Mouse (Mus musculus) heart, embryonic 15.5 days (tissue): ENCODE results near the gene Pde4dip. TPM values are rescaled to one million over a fixed set of nuclear protein-coding genes. Genes with fewer than 3 reads are reported as not detected.

Experiments used
- ATAC-seq: fragments of 200-750 bp; cut with Nextera tagmentation; replicated peaks from 2 replicates; pipeline ENCODE4 v1.8.0; 2017; ENCODE audit warnings: low read depth, moderate TSS enrichment; ENCODE audit not compliant: insufficient number of reproducible peaks, insufficient read depth, low FRiP score
- H3K27ac ChIP-seq: fragments of 300-500 bp; sonication (generic); 2 replicates; pipeline ENCODE4 v1.5.1; 2015; ENCODE audit warnings: mild to moderate bottlenecking, inconsistent platforms
- H3K27me3 ChIP-seq: fragments of 300-500 bp; sonication (generic); 2 replicates; pipeline ENCODE4 v1.6.1; 2015; ENCODE audit warnings: inconsistent platforms
- H3K36me3 ChIP-seq: fragments of 300-500 bp; sonication (generic); 2 replicates; pipeline ENCODE4 v1.6.1; 2015; ENCODE audit warnings: mild to moderate bottlenecking, inconsistent platforms
- H3K4me1 ChIP-seq: fragments of 300-500 bp; sonication (generic); replicated peaks from 2 replicates; pipeline ENCODE4 v1.6.1; 2015; ENCODE audit warnings: inconsistent platforms
- H3K4me2 ChIP-seq: fragments of 300-500 bp; sonication (generic); 2 replicates; pipeline ENCODE4 v1.6.1; 2015; ENCODE audit warnings: inconsistent platforms, mild to moderate bottlenecking, moderate library complexity
- H3K4me3 ChIP-seq: fragments of 300-500 bp; sonication (generic); 2 replicates; pipeline ENCODE4 v1.5.1; 2015; ENCODE audit warnings: mild to moderate bottlenecking, inconsistent platforms
- H3K9ac ChIP-seq: fragments of 300-500 bp; sonication (generic); 2 replicates; pipeline ENCODE4 v1.6.1; 2015; ENCODE audit warnings: mild to moderate bottlenecking, inconsistent platforms
- H3K9me3 ChIP-seq: fragments of 300-500 bp; sonication (generic); replicated peaks from 2 replicates; pipeline ENCODE4 v1.6.1; 2016; ENCODE audit warnings: inconsistent platforms
- WGBS: fragments of 180-500 bp; shearing (Covaris S2); methylation state at CpG from one replicate; pipeline ENCODE4 v1.1.7; 2015; ENCODE audit warnings: mixed read lengths; 5-methylcytosine and 5-hydroxymethylcytosine counted together
- polyA plus RNA-seq: library from polyadenylated mRNA; unstranded; fragments of >200 nt; fragmentation: Nextera tagmentation; extraction: Ambion mirVana; gene quantifications from 2 replicates; pipeline ENCODE4 v1.2.1, GENCODE M21; 2015

Pde4dip gene
- polyA plus RNA-seq, 1 experiment from 2014 or later, result 99.0 TPM

- 1% methylated on average over 28 of the region's 28 CpGs for WGBS
- peak overlapping the region; percentile 96 for H3K27ac ChIP-seq
- peaks cover 22% of the 10 kb centered on the region for H3K4me1 ChIP-seq
- 0 out of 2 replicates have a peak, but pooled peaks have one; percentile 8 for ATAC-seq
- no peaks in the 10 kb centered on the region for H3K36me3 ChIP-seq
- H3K4me3 ChIP-seq, result peak overlapping the region; percentile 73
- peak overlapping the region; percentile 76 for H3K9ac ChIP-seq
- H3K27me3 ChIP-seq, result no peaks in the 10 kb centered on the region; the same call in 1 of the 2 replicates
- peak overlapping the region; percentile 80 for H3K4me2 ChIP-seq
- H3K9me3 ChIP-seq, result no peaks in the 10 kb centered on the region
Measured at GRCm38 (mm10) chr3:97867221-97868023, 21.1 kb downstream of the Pde4dip start.

- Histone ChIP-seq H3K4me1 (peaks cover 24% of the 10 kb centered on the region), H3K9ac (peak overlapping the region; percentile 76), H3K27me3 (no peaks in the 10 kb centered on the region; the same call in 1 of the 2 replicates), H3K36me3 (no peaks in the 10 kb centered on the region), H3K27ac (peak overlapping the region; percentile 96), H3K4me3 (peak overlapping the region; percentile 73), H3K9me3 (no peaks in the 10 kb centered on the region), H3K4me2 (peak overlapping the region; percentile 80)
- ATAC-seq, result no peak
- WGBS, result 60% methylated on average over 4 of the region's 4 CpGs
Measured at GRCm38 (mm10) chr3:97866696-97867095, 21.8 kb downstream of the Pde4dip start.

- no peak overlapping the region for H3K4me3 ChIP-seq
- H3K27ac ChIP-seq, result no peak overlapping the region
- no peaks in the 10 kb centered on the region for H3K27me3 ChIP-seq
- no peak overlapping the region for H3K4me2 ChIP-seq
- H3K4me1 ChIP-seq, result peaks cover 12% of the 10 kb centered on the region; the same call in 1 of the 2 replicates
- H3K36me3 ChIP-seq, result no peaks in the 10 kb centered on the region
- WGBS, result 91% methylated on average over 7 of the region's 7 CpGs
- no peak overlapping the region for H3K9ac ChIP-seq
- H3K9me3 ChIP-seq, result no peaks in the 10 kb centered on the region
- ATAC-seq, result no peak
Measured at GRCm38 (mm10) chr3:97860820-97861451, 27.6 kb downstream of the Pde4dip start.

- no peak overlapping the region for H3K4me2 ChIP-seq
- ATAC-seq, result no peak
- H3K4me3 ChIP-seq, result no peak overlapping the region
- no peak overlapping the region for H3K9ac ChIP-seq
- no peak overlapping the region for H3K27ac ChIP-seq
- H3K4me1 ChIP-seq, result peaks cover 5% of the 10 kb centered on the region; the same call in 1 of the 2 replicates
- H3K36me3 ChIP-seq, result no peaks in the 10 kb centered on the region
- 28% methylated on average over 1 of the region's 1 CpGs for WGBS
- no peaks in the 10 kb centered on the region for H3K27me3 ChIP-seq
- H3K9me3 ChIP-seq, result no peaks in the 10 kb centered on the region
Measured at GRCm38 (mm10) chr3:97859400-97859799, 29.1 kb downstream of the Pde4dip start.

- Histone ChIP-seq H3K9me3 (no peaks in the 10 kb centered on the region), H3K27ac (no peak overlapping the region), H3K4me3 (no peak overlapping the region), H3K36me3 (no peaks in the 10 kb centered on the region), H3K4me2 (no peak overlapping the region), H3K27me3 (no peaks in the 10 kb centered on the region), H3K9ac (no peak overlapping the region), H3K4me1 (0 out of 2 replicates have a peak, but pooled peaks cover 3% of the 10 kb centered on the region)
- WGBS, result 70% methylated on average over 9 of the region's 9 CpGs
- no peak for ATAC-seq
Measured at GRCm38 (mm10) chr3:97854575-97855384, 33.7 kb downstream of the Pde4dip start.

- ATAC-seq, result no peak
- WGBS, result 84% methylated on average over 2 of the region's 2 CpGs
Measured at GRCm38 (mm10) chr3:97851803-97852202, 36.7 kb downstream of the Pde4dip start.

GRCm38 (mm10) chr3:97847626-97848025 lies 40.9 kb downstream of the Pde4dip start:
- no peaks in the 10 kb centered on the region for H3K9me3 ChIP-seq
- H3K27ac ChIP-seq, result no peak overlapping the region
- H3K4me3 ChIP-seq, result no peak overlapping the region
- no peaks in the 10 kb centered on the region for H3K27me3 ChIP-seq
- no peak overlapping the region for H3K4me2 ChIP-seq
- no peaks in the 10 kb centered on the region for H3K36me3 ChIP-seq
- no peak overlapping the region for H3K9ac ChIP-seq
- ATAC-seq, result no peak
- WGBS, result 86% methylated on average over 3 of the region's 3 CpGs
- no peaks in the 10 kb centered on the region for H3K4me1 ChIP-seq

More at GRCm38 (mm10) chr3:97851803-97852202, 36.7 kb downstream of the Pde4dip start:
- Histone ChIP-seq H3K4me3 (no peak overlapping the region), H3K27ac (no peak overlapping the region), H3K9ac (no peak overlapping the region), H3K4me1 (no peaks in the 10 kb centered on the region), H3K9me3 (no peaks in the 10 kb centered on the region), H3K36me3 (no peaks in the 10 kb centered on the region), H3K4me2 (no peak overlapping the region), H3K27me3 (no peaks in the 10 kb centered on the region)

GRCm38 (mm10) chr3:97846448-97846847 lies 42.1 kb downstream of the Pde4dip start:
- Histone ChIP-seq H3K27me3 (no peaks in the 10 kb centered on the region), H3K4me1 (no peaks in the 10 kb centered on the region), H3K36me3 (no peaks in the 10 kb centered on the region), H3K4me2 (no peak overlapping the region), H3K9ac (no peak overlapping the region), H3K4me3 (no peak overlapping the region), H3K9me3 (no peaks in the 10 kb centered on the region), H3K27ac (no peak overlapping the region)
- ATAC-seq, result no peak
- 71% methylated on average over 4 of the region's 4 CpGs for WGBS

- no peak overlapping the region for H3K9ac ChIP-seq
- H3K4me2 ChIP-seq, result no peak overlapping the region
- H3K36me3 ChIP-seq, result no peaks in the 10 kb centered on the region
- H3K27me3 ChIP-seq, result no peaks in the 10 kb centered on the region
- no peak overlapping the region for H3K27ac ChIP-seq
- no peaks in the 10 kb centered on the region for H3K4me1 ChIP-seq
- WGBS, result 70% methylated on average over 2 of the region's 2 CpGs
- H3K9me3 ChIP-seq, result no peaks in the 10 kb centered on the region
- no peak for ATAC-seq
- no peak overlapping the region for H3K4me3 ChIP-seq
Measured at GRCm38 (mm10) chr3:97844821-97845201, 43.7 kb downstream of the Pde4dip start.

- 84% methylated on average over 7 of the region's 7 CpGs for WGBS
- Histone ChIP-seq H3K36me3 (no peaks in the 10 kb centered on the region), H3K27ac (no peak overlapping the region), H3K4me2 (no peak overlapping the region), H3K9me3 (no peaks in the 10 kb centered on the region), H3K4me3 (no peak overlapping the region), H3K9ac (no peak overlapping the region), H3K27me3 (no peaks in the 10 kb centered on the region), H3K4me1 (no peaks in the 10 kb centered on the region)
- ATAC-seq, result no peak
Measured at GRCm38 (mm10) chr3:97844163-97844820, 44.2 kb downstream of the Pde4dip start.

- no peak overlapping the region for H3K27ac ChIP-seq
- no peaks in the 10 kb centered on the region for H3K4me1 ChIP-seq
- H3K27me3 ChIP-seq, result no peaks in the 10 kb centered on the region
- no peak overlapping the region for H3K4me2 ChIP-seq
- H3K9ac ChIP-seq, result no peak overlapping the region
- no peaks in the 10 kb centered on the region for H3K9me3 ChIP-seq
- no peaks in the 10 kb centered on the region for H3K36me3 ChIP-seq
- ATAC-seq, result no peak
- 69% methylated on average over 2 of the region's 2 CpGs for WGBS
- H3K4me3 ChIP-seq, result no peak overlapping the region
Measured at GRCm38 (mm10) chr3:97842641-97843040, 45.9 kb downstream of the Pde4dip start.
